Mouse (Mus musculus): ENCODE data around the gene Eif4g1. TPM values are rescaled to one million over a fixed set of nuclear protein-coding genes. Genes with fewer than 3 reads are reported as not detected.

Gene Eif4g1
- polyA plus RNA-seq, 1 experiment, result 96.5 TPM

- no peak overlapping the region for H3K27ac ChIP-seq (ENCODE audit: insufficient read depth, low read depth, low read length)
- TF ChIP-seq POLR2A (IDR thresholded peaks at IDR 0.05; ENCODE audit: insufficient read depth, low read depth, low read length) (no peak), CTCF (IDR thresholded peaks at IDR 0.05; ENCODE audit: insufficient read depth, low read depth, low read length) (no peak)
- no peak overlapping the region for H3K4me3 ChIP-seq (ENCODE audit: insufficient read depth, low read depth, low read length)
- WGBS, result 78% methylated on average over 4 of the region's 4 CpGs
- H3K4me1 ChIP-seq (ENCODE audit: control insufficient read depth, insufficient read depth, low read length), result no peaks in the 10 kb centered on the region
These were observed 10.5 kb upstream of the Eif4g1 start for GRCm38 (mm10) chr16:20657661-20658060.

- TF ChIP-seq POLR2A (IDR thresholded peaks at IDR 0.05; ENCODE audit: insufficient read depth, low read depth, low read length) (no peak), CTCF (IDR thresholded peaks at IDR 0.05; ENCODE audit: insufficient read depth, low read depth, low read length) (no peak)
- H3K27ac ChIP-seq (ENCODE audit: insufficient read depth, low read depth, low read length), result no peak overlapping the region
- no peak overlapping the region for H3K4me3 ChIP-seq (ENCODE audit: insufficient read depth, low read depth, low read length)
- WGBS, result 90% methylated on average over 3 of the region's 3 CpGs
- H3K4me1 ChIP-seq (ENCODE audit: control insufficient read depth, insufficient read depth, low read length), result peaks cover 11% of the 10 kb centered on the region
These were observed 2.2 kb downstream of the Eif4g1 start for GRCm38 (mm10) chr16:20670291-20670690.

- H3K27ac ChIP-seq (ENCODE audit: insufficient read depth, low read depth, low read length), result no peak overlapping the region
- H3K4me3 ChIP-seq (ENCODE audit: insufficient read depth, low read depth, low read length), result no peak overlapping the region
- TF ChIP-seq POLR2A (IDR thresholded peaks at IDR 0.05; ENCODE audit: insufficient read depth, low read depth, low read length), result no peak
- 19% methylated on average over 6 of the region's 6 CpGs for WGBS
- H3K4me1 ChIP-seq (ENCODE audit: control insufficient read depth, insufficient read depth, low read length), result peaks cover 12% of the 10 kb centered on the region
These were observed 3.8 kb downstream of the Eif4g1 start for GRCm38 (mm10) chr16:20671886-20672285.

- WGBS, result under 1% methylated on average over 33 of the region's 38 CpGs
- TF ChIP-seq POLR2A (IDR thresholded peaks at IDR 0.05; ENCODE audit: insufficient read depth, low read depth, low read length), result peak; percentile 54
- no peak for TF ChIP-seq CTCF (IDR thresholded peaks at IDR 0.05; ENCODE audit: insufficient read depth, low read depth, low read length)
- H3K4me3 ChIP-seq (ENCODE audit: insufficient read depth, low read depth, low read length), result peak overlapping the region; percentile 98
- no peak overlapping the region for H3K27ac ChIP-seq (ENCODE audit: insufficient read depth, low read depth, low read length)
- peaks cover 17% of the 10 kb centered on the region for H3K4me1 ChIP-seq (ENCODE audit: control insufficient read depth, insufficient read depth, low read length)
These were observed 4.4 kb downstream of the Eif4g1 start for GRCm38 (mm10) chr16:20672500-20672902.

- TF ChIP-seq POLR2A (IDR thresholded peaks at IDR 0.05; ENCODE audit: insufficient read depth, low read depth, low read length), result no peak
- TF ChIP-seq CTCF (IDR thresholded peaks at IDR 0.05; ENCODE audit: insufficient read depth, low read depth, low read length), result no peak
- Histone ChIP-seq H3K4me3 (ENCODE audit: insufficient read depth, low read depth, low read length) (peak overlapping the region; percentile 98), H3K4me1 (ENCODE audit: control insufficient read depth, insufficient read depth, low read length) (peaks cover 18% of the 10 kb centered on the region), H3K27ac (ENCODE audit: insufficient read depth, low read depth, low read length) (no peak overlapping the region)
- under 1% methylated on average over 77 of the region's 78 CpGs for WGBS
These were observed 5.0 kb downstream of the Eif4g1 start for GRCm38 (mm10) chr16:20672965-20673705.

GRCm38 (mm10) chr16:20673706-20674303 lies 5.7 kb downstream of the Eif4g1 start:
- peaks cover 18% of the 10 kb centered on the region for H3K4me1 ChIP-seq (ENCODE audit: control insufficient read depth, insufficient read depth, low read length)
- no peak for TF ChIP-seq POLR2A (IDR thresholded peaks at IDR 0.05; ENCODE audit: insufficient read depth, low read depth, low read length)
- no peak for TF ChIP-seq CTCF (IDR thresholded peaks at IDR 0.05; ENCODE audit: insufficient read depth, low read depth, low read length)
- H3K4me3 ChIP-seq (ENCODE audit: insufficient read depth, low read depth, low read length), result peak overlapping the region; percentile 98
- WGBS, result 4% methylated on average over 14 of the region's 14 CpGs
- no peak overlapping the region for H3K27ac ChIP-seq (ENCODE audit: insufficient read depth, low read depth, low read length)

- Histone ChIP-seq H3K4me1 (ENCODE audit: control insufficient read depth, insufficient read depth, low read length) (peaks cover 18% of the 10 kb centered on the region), H3K4me3 (ENCODE audit: insufficient read depth, low read depth, low read length) (no peak overlapping the region), H3K27ac (ENCODE audit: insufficient read depth, low read depth, low read length) (no peak overlapping the region)
- TF ChIP-seq CTCF (IDR thresholded peaks at IDR 0.05; ENCODE audit: insufficient read depth, low read depth, low read length), result no peak
- no peak for TF ChIP-seq POLR2A (IDR thresholded peaks at IDR 0.05; ENCODE audit: insufficient read depth, low read depth, low read length)
- WGBS, result 89% methylated on average over 6 of the region's 6 CpGs
These were observed 7.1 kb downstream of the Eif4g1 start for GRCm38 (mm10) chr16:20675213-20675612.

- WGBS, result 80% methylated on average over 4 of the region's 4 CpGs
- no peak overlapping the region for H3K4me3 ChIP-seq (ENCODE audit: insufficient read depth, low read depth, low read length)
- H3K4me1 ChIP-seq (ENCODE audit: control insufficient read depth, insufficient read depth, low read length), result peaks cover 18% of the 10 kb centered on the region
- no peak for TF ChIP-seq CTCF (IDR thresholded peaks at IDR 0.05; ENCODE audit: insufficient read depth, low read depth, low read length)
- no peak for TF ChIP-seq POLR2A (IDR thresholded peaks at IDR 0.05; ENCODE audit: insufficient read depth, low read depth, low read length)
- no peak overlapping the region for H3K27ac ChIP-seq (ENCODE audit: insufficient read depth, low read depth, low read length)
These were observed 8.6 kb downstream of the Eif4g1 start for GRCm38 (mm10) chr16:20676702-20677101.

GRCm38 (mm10) chr16:20677380-20677779 lies 9.3 kb downstream of the Eif4g1 start:
- H3K4me1 ChIP-seq (ENCODE audit: control insufficient read depth, insufficient read depth, low read length), result peaks cover 18% of the 10 kb centered on the region
- TF ChIP-seq POLR2A (IDR thresholded peaks at IDR 0.05; ENCODE audit: insufficient read depth, low read depth, low read length) (no peak), CTCF (IDR thresholded peaks at IDR 0.05; ENCODE audit: insufficient read depth, low read depth, low read length) (no peak)
- 74% methylated on average over 5 of the region's 5 CpGs for WGBS
- H3K4me3 ChIP-seq (ENCODE audit: insufficient read depth, low read depth, low read length), result no peak overlapping the region
- H3K27ac ChIP-seq (ENCODE audit: insufficient read depth, low read depth, low read length), result no peak overlapping the region
